Mouse (Mus musculus) inflammation-experienced regulatory T-cells, adult 16 weeks (primary cell): ENCODE data around the gene Zfp830. TPM values are rescaled to one million over a fixed set of nuclear protein-coding genes. Genes with fewer than 3 reads are reported as not detected.

Source experiments
- polyA plus RNA-seq: library from polyadenylated mRNA; unstranded; fragments of 100-300 nt; shearing (Covaris generic); gene quantifications from one replicate; pipeline ENCODE4 v1.2.1, GENCODE M21; 2017

The Zfp830 gene
- polyA plus RNA-seq: 42.9 TPM

GRCm38 (mm10) chr11:82763742-82764437, at the start of gene Zfp830, which contains the start of gene Cct6b:
Gene Zfp830 (plus strand): TSS chr11:82764345.
Gene Cct6b (minus strand): TSS chr11:82764321.

GRCm38 (mm10) chr11:82780983-82781903, 17.1 kb downstream of the Zfp830 start, which contains the start of gene Lig3:
Gene Lig3 (plus strand): TSS chr11:82781108.

Other genes with a start within 250 kb of the Zfp830 start
- 0.77 TPM for gene Cct6b, start within 50 bp of the Zfp830 start, polyA plus RNA-seq
- gene Lig3, start 16.8 kb downstream of the Zfp830 start, polyA plus RNA-seq: 42.4 TPM
- 16.7 TPM for gene Rffl, start 106.9 kb downstream of the Zfp830 start, polyA plus RNA-seq
- 40.0 TPM for gene Rad51d, start 126.3 kb downstream of the Zfp830 start, polyA plus RNA-seq
- not detected for gene Fndc8, start 127.8 kb downstream of the Zfp830 start, polyA plus RNA-seq
- 38.4 TPM for gene Nle1, start 144.1 kb downstream of the Zfp830 start, polyA plus RNA-seq
- not detected for gene Unc45b, start 146.2 kb downstream of the Zfp830 start, polyA plus RNA-seq
- gene Slfn5, start 187.0 kb downstream of the Zfp830 start, polyA plus RNA-seq: 51.3 TPM
- gene Slfn9, start 227.5 kb downstream of the Zfp830 start, polyA plus RNA-seq: 22.9 TPM